Mouse (Mus musculus): ENCODE measurements around the gene Glud1.

- TF ChIP-seq POLR2A (IDR thresholded peaks at IDR 0.05; ENCODE audit: borderline replicate concordance, insufficient read depth, low read length), result no peak
- TF ChIP-seq CTCF (IDR thresholded peaks at IDR 0.05; ENCODE audit: borderline replicate concordance, insufficient read depth, low read depth, low read length), result no peak
These were observed 13.1 kb downstream of the Glud1 start for GRCm38 (mm10) chr14:34323576-34324085.
